Mouse (Mus musculus) cortical plate, adult 2 months (tissue): ENCODE measurements around the gene Gga1.

Experiments
- CTCF ChIP-seq: fragments of 200-500 bp; IDR thresholded peaks from 2 replicates; pipeline ENCODE4 v1.5.1; 2011; ENCODE audit warnings: mild to moderate bottlenecking, control low read depth, low read length; ENCODE audit not compliant: insufficient read depth; ENCODE audit errors: extremely low read depth
- POLR2A ChIP-seq: fragments of 200-500 bp; IDR thresholded peaks from 2 replicates; pipeline ENCODE4 v1.6.1; 2011; ENCODE audit warnings: mild to moderate bottlenecking, low read length, control low read depth; ENCODE audit not compliant: insufficient read depth; ENCODE audit errors: extremely low read depth

DNA sequence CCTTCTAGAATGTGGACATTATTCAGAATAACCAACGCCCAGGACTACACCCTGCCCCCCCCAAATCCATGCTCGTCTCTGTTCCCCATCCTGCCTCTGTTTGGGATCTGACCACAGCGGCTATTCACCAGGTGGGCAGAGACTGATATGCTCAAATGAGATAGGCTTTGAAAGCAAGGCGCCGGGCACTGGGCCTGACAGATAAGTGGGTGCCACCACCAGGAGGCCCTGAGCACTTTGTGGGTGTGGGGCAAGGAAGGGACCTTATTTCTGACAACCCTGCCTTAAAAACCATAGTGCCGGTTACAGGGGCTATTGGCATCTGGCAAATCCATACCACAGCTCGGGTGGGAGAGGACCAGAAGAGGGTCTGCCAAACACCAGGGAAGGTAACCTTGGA, 45.7 kb downstream of the Gga1 start:
- TF ChIP-seq CTCF = no peak
- no peak for TF ChIP-seq POLR2A
